Mouse (Mus musculus): ENCODE data around the gene Dusp12. TPM values are rescaled to one million over a fixed set of nuclear protein-coding genes. Genes with fewer than 3 reads are reported as not detected.

Dusp12 gene
- polyA plus RNA-seq (2014; fragmentation: Nextera tagmentation; extraction: Ambion mirVana) = 40.9 and 44.0 TPM in 2 replicates

DNA sequence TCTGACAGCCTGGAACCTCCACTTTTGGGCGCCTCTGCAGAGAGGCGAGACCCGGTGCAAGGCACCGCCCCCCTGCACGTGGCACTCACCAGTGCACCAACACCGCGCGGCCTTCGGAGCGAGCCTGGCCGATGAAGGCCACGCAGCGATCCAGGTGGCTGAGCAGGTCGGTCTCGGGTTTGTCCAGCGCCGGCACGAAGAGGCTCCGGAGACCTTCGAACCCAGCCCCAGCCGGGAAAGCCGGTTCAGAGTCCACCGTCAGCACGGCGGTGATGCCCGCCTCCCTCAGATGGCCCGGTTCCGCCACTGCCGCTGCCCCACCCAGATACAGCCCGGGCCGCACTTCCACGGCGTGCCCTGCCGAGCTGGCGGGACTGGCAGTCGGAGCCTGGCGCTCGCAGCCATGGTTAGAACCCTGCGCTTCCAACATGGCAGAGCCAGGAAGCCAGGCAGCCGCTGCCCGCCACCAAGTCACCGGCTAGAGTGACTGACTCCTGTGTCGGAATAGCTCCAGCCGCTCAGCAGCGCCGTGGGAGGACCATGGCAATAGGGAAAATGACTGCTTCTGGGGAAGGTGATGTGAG lies at the start of gene Dusp12, which contains the start of gene Gm26620:
Dusp12 (minus strand) TSS at position 563 of the 584 bp plus-strand sequence.
Gm26620 (plus strand) TSS at position 88 of the 584 bp plus-strand sequence.
- Histone ChIP-seq H3K9ac (replicated peaks; ENCODE audit: low read length) (peak within 1 kb of the TSS; percentile 93), H3K4me3 (replicated peaks; ENCODE audit: low read depth, low read length) (peak within 1 kb of the TSS; percentile 97), H3K9me3 (ENCODE audit: control insufficient read depth, low read length) (no peaks in the 10 kb centered on the region), H3K4me2 (ENCODE audit: low read length) (peak within 1 kb of the TSS; percentile 72), H3K27ac (replicated peaks; ENCODE audit: low read depth, low read length) (peak within 1 kb of the TSS; percentile 86), H3K4me1 (ENCODE audit: control insufficient read depth, insufficient read depth, low read length) (0 out of 2 replicates have a peak, but pooled peaks cover 5% of the 10 kb centered on the region), H3K36me3 (ENCODE audit: control insufficient read depth, insufficient read depth, low read length) (peaks cover 10% of the 10 kb centered on the region), H3K27me3 (ENCODE audit: control insufficient read depth, insufficient read depth, low read length) (no peaks in the 10 kb centered on the region)
- peak; percentile 96 for DNase-seq
- WGBS = under 1% methylated on average over 46 of the region's 46 CpGs
- ATAC-seq (ENCODE audit: low FRiP score, low TSS enrichment) = peak; percentile 91

- Histone ChIP-seq H3K9ac (replicated peaks; ENCODE audit: low read length) (no peak overlapping the region), H3K4me1 (ENCODE audit: control insufficient read depth, insufficient read depth, low read length) (no peaks in the 10 kb centered on the region), H3K27me3 (ENCODE audit: control insufficient read depth, insufficient read depth, low read length) (no peaks in the 10 kb centered on the region), H3K4me2 (ENCODE audit: low read length) (no peak overlapping the region), H3K4me3 (replicated peaks; ENCODE audit: low read depth, low read length) (no peak overlapping the region), H3K27ac (replicated peaks; ENCODE audit: low read depth, low read length) (no peak overlapping the region), H3K9me3 (ENCODE audit: control insufficient read depth, low read length) (no peaks in the 10 kb centered on the region), H3K36me3 (ENCODE audit: control insufficient read depth, insufficient read depth, low read length) (no peaks in the 10 kb centered on the region)
- 89% methylated on average over 2 of the region's 2 CpGs for WGBS
- ATAC-seq (ENCODE audit: low FRiP score, low TSS enrichment) (no peak), DNase-seq (no peak)
Observed at GRCm38 (mm10) chr1:170934383-170934782, 49.0 kb upstream of the Dusp12 start.

DNA sequence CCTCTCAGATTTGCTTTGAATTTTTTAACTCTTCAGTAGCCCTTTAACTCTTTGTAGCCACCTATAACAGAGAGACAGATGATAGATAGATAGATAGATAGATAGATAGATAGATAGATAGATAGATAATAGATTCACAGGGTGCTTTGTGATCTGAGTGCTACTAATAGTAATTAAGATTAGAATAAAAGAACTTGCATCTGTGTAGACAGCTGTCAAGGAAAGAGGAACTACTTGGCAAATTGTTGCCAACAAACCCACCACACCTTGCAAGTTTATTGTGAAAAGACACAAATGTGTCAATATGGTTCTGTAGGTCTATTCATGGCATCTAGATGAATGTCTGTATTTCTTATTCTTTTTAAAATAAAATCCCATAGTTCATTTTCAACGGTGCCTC lies 48.6 kb upstream of the Dusp12 start:
- H3K27ac ChIP-seq (replicated peaks; ENCODE audit: low read depth, low read length) = no peak overlapping the region
- H3K4me3 ChIP-seq (replicated peaks; ENCODE audit: low read depth, low read length) = no peak overlapping the region
- WGBS = 87% methylated on average over 1 of the region's 1 CpGs
- H3K4me2 ChIP-seq (ENCODE audit: low read length) = no peak overlapping the region
- no peaks in the 10 kb centered on the region for H3K4me1 ChIP-seq (ENCODE audit: control insufficient read depth, insufficient read depth, low read length)
- ATAC-seq (ENCODE audit: low FRiP score, low TSS enrichment) = no peak
- H3K27me3 ChIP-seq (ENCODE audit: control insufficient read depth, insufficient read depth, low read length) = no peaks in the 10 kb centered on the region
- no peaks in the 10 kb centered on the region for H3K9me3 ChIP-seq (ENCODE audit: control insufficient read depth, low read length)
- no peaks in the 10 kb centered on the region for H3K36me3 ChIP-seq (ENCODE audit: control insufficient read depth, insufficient read depth, low read length)
- H3K9ac ChIP-seq (replicated peaks; ENCODE audit: low read length) = no peak overlapping the region
- DNase-seq = no peak

DNA sequence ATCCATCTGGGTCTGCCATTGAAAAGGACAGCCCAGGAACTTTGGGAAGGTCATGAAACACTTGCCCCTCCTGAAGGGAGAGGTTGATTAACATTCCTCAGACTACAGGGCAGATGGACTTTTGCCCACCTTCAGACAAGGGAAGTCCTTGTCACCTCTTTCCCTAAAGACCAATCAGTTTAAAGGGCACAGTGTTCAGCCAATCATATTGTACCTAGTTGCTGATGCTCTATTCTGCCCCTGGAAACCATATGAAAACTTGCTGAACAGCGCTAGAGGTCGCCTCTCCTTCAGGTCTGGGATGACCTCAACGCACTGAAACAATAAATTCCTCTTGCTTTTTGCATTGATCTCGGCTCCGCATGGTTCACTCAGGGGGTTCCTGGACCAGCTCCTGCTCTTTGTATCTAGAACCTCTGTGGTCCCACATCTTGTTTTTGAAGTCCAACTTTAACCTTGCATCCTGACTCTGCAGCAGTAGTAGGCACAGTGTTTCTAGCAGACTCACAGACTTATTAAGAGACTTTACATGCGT lies 48.1 kb upstream of the Dusp12 start:
- ATAC-seq (ENCODE audit: low FRiP score, low TSS enrichment) = no peak
- Histone ChIP-seq H3K4me1 (ENCODE audit: control insufficient read depth, insufficient read depth, low read length) (no peaks in the 10 kb centered on the region), H3K27ac (replicated peaks; ENCODE audit: low read depth, low read length) (no peak overlapping the region), H3K9me3 (ENCODE audit: control insufficient read depth, low read length) (no peaks in the 10 kb centered on the region), H3K36me3 (ENCODE audit: control insufficient read depth, insufficient read depth, low read length) (no peaks in the 10 kb centered on the region), H3K4me2 (ENCODE audit: low read length) (no peak overlapping the region), H3K27me3 (ENCODE audit: control insufficient read depth, insufficient read depth, low read length) (no peaks in the 10 kb centered on the region), H3K9ac (replicated peaks; ENCODE audit: low read length) (no peak overlapping the region), H3K4me3 (replicated peaks; ENCODE audit: low read depth, low read length) (no peak overlapping the region)
- DNase-seq = no peak
- WGBS = 79% methylated on average over 6 of the region's 6 CpGs

GRCm38 (mm10) chr1:170932043-170932442 lies 46.7 kb upstream of the Dusp12 start:
- DNase-seq = no peak
- no peak overlapping the region for H3K27ac ChIP-seq (replicated peaks; ENCODE audit: low read depth, low read length)
- ATAC-seq (ENCODE audit: low FRiP score, low TSS enrichment) = no peak
- H3K36me3 ChIP-seq (ENCODE audit: control insufficient read depth, insufficient read depth, low read length) = no peaks in the 10 kb centered on the region
- H3K4me2 ChIP-seq (ENCODE audit: low read length) = no peak overlapping the region
- H3K4me3 ChIP-seq (replicated peaks; ENCODE audit: low read depth, low read length) = no peak overlapping the region
- H3K9ac ChIP-seq (replicated peaks; ENCODE audit: low read length) = no peak overlapping the region
- no peaks in the 10 kb centered on the region for H3K27me3 ChIP-seq (ENCODE audit: control insufficient read depth, insufficient read depth, low read length)
- H3K4me1 ChIP-seq (ENCODE audit: control insufficient read depth, insufficient read depth, low read length) = no peaks in the 10 kb centered on the region
- H3K9me3 ChIP-seq (ENCODE audit: control insufficient read depth, low read length) = no peaks in the 10 kb centered on the region
- 91% methylated on average over 3 of the region's 3 CpGs for WGBS

- 81% methylated on average over 4 of the region's 4 CpGs for WGBS
- H3K4me2 ChIP-seq (ENCODE audit: low read length) = no peak overlapping the region
- no peak overlapping the region for H3K27ac ChIP-seq (replicated peaks; ENCODE audit: low read depth, low read length)
- H3K4me1 ChIP-seq (ENCODE audit: control insufficient read depth, insufficient read depth, low read length) = no peaks in the 10 kb centered on the region
- no peaks in the 10 kb centered on the region for H3K36me3 ChIP-seq (ENCODE audit: control insufficient read depth, insufficient read depth, low read length)
- H3K9ac ChIP-seq (replicated peaks; ENCODE audit: low read length) = no peak overlapping the region
- DNase-seq (no peak), ATAC-seq (ENCODE audit: low FRiP score, low TSS enrichment) (no peak)
- H3K9me3 ChIP-seq (ENCODE audit: control insufficient read depth, low read length) = no peaks in the 10 kb centered on the region
- H3K27me3 ChIP-seq (ENCODE audit: control insufficient read depth, insufficient read depth, low read length) = no peaks in the 10 kb centered on the region
- no peak overlapping the region for H3K4me3 ChIP-seq (replicated peaks; ENCODE audit: low read depth, low read length)
Observed at GRCm38 (mm10) chr1:170929245-170929644, 43.9 kb upstream of the Dusp12 start.

GRCm38 (mm10) chr1:170928467-170928866 lies 43.1 kb upstream of the Dusp12 start:
- no peak overlapping the region for H3K4me3 ChIP-seq (replicated peaks; ENCODE audit: low read depth, low read length)
- H3K4me1 ChIP-seq (ENCODE audit: control insufficient read depth, insufficient read depth, low read length) = no peaks in the 10 kb centered on the region
- no peak for DNase-seq
- H3K9ac ChIP-seq (replicated peaks; ENCODE audit: low read length) = no peak overlapping the region
- H3K27ac ChIP-seq (replicated peaks; ENCODE audit: low read depth, low read length) = no peak overlapping the region
- no peaks in the 10 kb centered on the region for H3K9me3 ChIP-seq (ENCODE audit: control insufficient read depth, low read length)
- H3K36me3 ChIP-seq (ENCODE audit: control insufficient read depth, insufficient read depth, low read length) = no peaks in the 10 kb centered on the region
- ATAC-seq (ENCODE audit: low FRiP score, low TSS enrichment) = no peak
- no peaks in the 10 kb centered on the region for H3K27me3 ChIP-seq (ENCODE audit: control insufficient read depth, insufficient read depth, low read length)
- no peak overlapping the region for H3K4me2 ChIP-seq (ENCODE audit: low read length)
- WGBS = 80% methylated on average over 2 of the region's 2 CpGs

DNA sequence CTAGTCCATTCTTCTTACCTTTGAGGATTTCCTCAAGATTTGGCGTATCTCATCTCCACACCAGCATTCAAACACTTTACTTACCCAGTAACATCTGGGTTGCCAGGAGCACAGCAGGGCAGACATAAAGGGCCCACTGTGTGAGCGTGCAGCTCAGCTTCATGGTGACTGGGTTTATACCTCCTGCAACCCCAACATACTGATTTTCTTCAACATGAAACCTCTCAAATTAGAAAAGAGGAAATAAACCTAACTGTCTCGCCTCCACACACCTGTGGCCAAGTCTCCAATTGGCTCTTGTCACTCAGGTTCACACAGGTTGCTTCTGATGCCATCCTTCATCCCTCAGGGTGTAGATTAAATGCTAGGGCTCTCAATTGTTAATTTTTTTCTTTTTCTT lies 42.0 kb upstream of the Dusp12 start, which contains the start of gene Fcrla:
Fcrla (minus strand) TSS at position 206 of the 400 bp plus-strand sequence.
- H3K36me3 ChIP-seq (ENCODE audit: control insufficient read depth, insufficient read depth, low read length) = no peaks in the 10 kb centered on the region
- H3K9me3 ChIP-seq (ENCODE audit: control insufficient read depth, low read length) = no peaks in the 10 kb centered on the region
- H3K4me2 ChIP-seq (ENCODE audit: low read length) = no peak within 1 kb of the TSS
- H3K4me1 ChIP-seq (ENCODE audit: control insufficient read depth, insufficient read depth, low read length) = no peaks in the 10 kb centered on the region
- ATAC-seq (ENCODE audit: low FRiP score, low TSS enrichment) (no peak), DNase-seq (no peak)
- 78% methylated on average over 3 of the region's 3 CpGs for WGBS
- no peak within 1 kb of the TSS for H3K9ac ChIP-seq (replicated peaks; ENCODE audit: low read length)
- no peaks in the 10 kb centered on the region for H3K27me3 ChIP-seq (ENCODE audit: control insufficient read depth, insufficient read depth, low read length)
- H3K27ac ChIP-seq (replicated peaks; ENCODE audit: low read depth, low read length) = no peak within 1 kb of the TSS
- no peak within 1 kb of the TSS for H3K4me3 ChIP-seq (replicated peaks; ENCODE audit: low read depth, low read length)

DNA sequence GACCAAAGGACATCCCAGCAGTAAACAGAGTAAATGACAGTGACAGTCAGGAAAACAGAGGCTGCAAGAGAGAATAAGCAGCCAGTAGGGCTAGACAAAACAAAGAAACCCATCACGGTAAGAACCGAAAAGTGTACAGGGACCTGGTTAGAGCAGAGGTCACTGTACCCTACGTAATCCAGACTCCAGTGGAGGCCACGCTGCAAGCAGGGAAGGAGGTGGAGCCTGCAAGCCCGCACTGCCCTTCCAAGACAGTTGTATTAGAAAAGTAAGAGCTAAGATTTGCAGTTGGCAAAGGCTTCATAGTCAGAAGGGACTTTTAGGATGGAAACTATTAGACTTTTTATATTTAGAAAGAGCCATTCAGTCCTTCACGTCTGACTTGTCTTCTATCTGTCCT lies 41.6 kb upstream of the Dusp12 start:
- H3K27ac ChIP-seq (replicated peaks; ENCODE audit: low read depth, low read length) = no peak overlapping the region
- H3K9me3 ChIP-seq (ENCODE audit: control insufficient read depth, low read length) = no peaks in the 10 kb centered on the region
- no peaks in the 10 kb centered on the region for H3K27me3 ChIP-seq (ENCODE audit: control insufficient read depth, insufficient read depth, low read length)
- no peak for DNase-seq
- 68% methylated on average over 6 of the region's 6 CpGs for WGBS
- no peak for ATAC-seq (ENCODE audit: low FRiP score, low TSS enrichment)
- no peak overlapping the region for H3K4me2 ChIP-seq (ENCODE audit: low read length)
- H3K4me3 ChIP-seq (replicated peaks; ENCODE audit: low read depth, low read length) = no peak overlapping the region
- no peaks in the 10 kb centered on the region for H3K36me3 ChIP-seq (ENCODE audit: control insufficient read depth, insufficient read depth, low read length)
- H3K4me1 ChIP-seq (ENCODE audit: control insufficient read depth, insufficient read depth, low read length) = no peaks in the 10 kb centered on the region
- no peak overlapping the region for H3K9ac ChIP-seq (replicated peaks; ENCODE audit: low read length)

All from midbrain, embryonic 14.5 days (tissue).